Mouse (Mus musculus): ENCODE results near the gene Olfr435.
"Not testable (repeated sequence)": the region's sequence is repeated elsewhere in the genome, so short reads cannot be mapped to it uniquely, and the experiment has no call there.

- not testable (repeated sequence) for TF ChIP-seq CTCF, EP300 (IDR thresholded peaks at IDR 0.05; ENCODE audit: low read depth)
Observed at GRCm38 (mm10) chr6:43231255-43231654, 34.3 kb downstream of the Olfr435 start, which contains the start of gene Olfr47.
